Mouse (Mus musculus) right cerebral cortex, postnatal 25 days (tissue): ENCODE measurements around the gene 3110070M22Rik.
A peak's percentile ranks its signal among the peaks of the same experiment; 100 is the strongest.
"Not testable (repeated sequence)": the region's sequence is repeated elsewhere in the genome, so short reads cannot be mapped to it uniquely, and the experiment has no call there.

Experiments used
- DNase-seq: peaks from one replicate; pipeline ENCODE4 v3.0.0; 2022

The 3110070M22Rik gene

GRCm38 (mm10) chr13:119487880-119488580, at the start of gene 3110070M22Rik, which contains the start of gene Tmem267:
Gene 3110070M22Rik, minus strand, starts transcription at chr13:119488383.
Gene Tmem267, plus strand, starts transcription at chr13:119488039.
- peak; percentile 89 for DNase-seq

- DNase-seq, result not testable (repeated sequence)
Observed at GRCm38 (mm10) chr13:119494938-119495337, 6.8 kb upstream of the 3110070M22Rik start.

GRCm38 (mm10) chr13:119492083-119492482, 3.9 kb upstream of the 3110070M22Rik start:
- not testable (repeated sequence) for DNase-seq

- DNase-seq, result no peak
Observed at GRCm38 (mm10) chr13:119487354-119487753, 829 bp downstream of the 3110070M22Rik start.

GRCm38 (mm10) chr13:119477789-119478188, 10.4 kb downstream of the 3110070M22Rik start:
- DNase-seq, result no peak

- DNase-seq, result no peak
Observed at GRCm38 (mm10) chr13:119476631-119477030, 11.6 kb downstream of the 3110070M22Rik start.

- peak; percentile 86 for DNase-seq
Observed at GRCm38 (mm10) chr13:119462596-119463560, 25.3 kb downstream of the 3110070M22Rik start, which contains the start of gene 4833420G17Rik. Gene 4833420G17Rik, plus strand, starts transcription at chr13:119462768.

GRCm38 (mm10) chr13:119461900-119462595, 26.1 kb downstream of the 3110070M22Rik start:
- no peak for DNase-seq

- no peak for DNase-seq
Observed at GRCm38 (mm10) chr13:119456342-119456741, 31.8 kb downstream of the 3110070M22Rik start.

GRCm38 (mm10) chr13:119455082-119455481, 33.1 kb downstream of the 3110070M22Rik start:
- DNase-seq, result no peak

- no peak for DNase-seq
Observed at GRCm38 (mm10) chr13:119453563-119453962, 34.6 kb downstream of the 3110070M22Rik start.

GRCm38 (mm10) chr13:119442244-119442643, 45.9 kb downstream of the 3110070M22Rik start:
- no peak for DNase-seq
